Mouse (Mus musculus) testis, adult 2 months (tissue): ENCODE measurements at regions not wholly inside any gene's neighbourhood (a gene's known extent, or its start where the extent isn't known, plus 50 kb on each side); places are given as distances from the start of the nearest gene placed in this dataset.

ENCODE experiments used
- CTCF ChIP-seq: fragments of 200-500 bp; IDR thresholded peaks from 2 replicates; pipeline ENCODE4 v1.5.1; 2012; ENCODE audit warnings: low read depth, mild to moderate bottlenecking, inconsistent platforms, low read length, moderate library complexity; ENCODE audit not compliant: control insufficient read depth, insufficient read depth, insufficient replicate concordance
- POLR2A ChIP-seq: fragments of 200-500 bp; IDR thresholded peaks from 2 replicates; pipeline ENCODE4 v1.6.1; 2012; ENCODE audit warnings: low read depth, mild to moderate bottlenecking, inconsistent platforms, low read length, moderate library complexity; ENCODE audit not compliant: control insufficient read depth

DNA sequence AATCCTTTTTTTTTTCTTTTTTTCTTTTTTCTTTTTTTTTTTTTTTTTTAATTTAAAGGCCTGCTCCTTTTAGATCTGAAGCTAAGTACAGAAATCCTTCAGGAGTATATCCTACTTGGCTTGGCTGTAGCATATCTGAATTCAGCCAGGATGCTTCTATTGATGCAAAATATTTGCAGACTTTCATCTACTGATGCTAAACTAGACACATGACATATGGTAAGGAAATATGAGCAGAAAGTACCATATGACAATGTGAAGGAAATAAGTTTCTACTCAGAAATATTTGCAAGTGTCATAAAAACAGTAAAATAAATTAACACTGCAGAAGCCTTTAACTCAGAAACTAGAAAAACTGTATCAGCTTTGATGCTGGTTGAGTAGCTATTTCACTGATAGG is 61.4 kb upstream of the Myo3a start:
- no peak for TF ChIP-seq CTCF
- no peak for TF ChIP-seq POLR2A
